Mouse (Mus musculus): ENCODE results near the gene Sik1.

DNA sequence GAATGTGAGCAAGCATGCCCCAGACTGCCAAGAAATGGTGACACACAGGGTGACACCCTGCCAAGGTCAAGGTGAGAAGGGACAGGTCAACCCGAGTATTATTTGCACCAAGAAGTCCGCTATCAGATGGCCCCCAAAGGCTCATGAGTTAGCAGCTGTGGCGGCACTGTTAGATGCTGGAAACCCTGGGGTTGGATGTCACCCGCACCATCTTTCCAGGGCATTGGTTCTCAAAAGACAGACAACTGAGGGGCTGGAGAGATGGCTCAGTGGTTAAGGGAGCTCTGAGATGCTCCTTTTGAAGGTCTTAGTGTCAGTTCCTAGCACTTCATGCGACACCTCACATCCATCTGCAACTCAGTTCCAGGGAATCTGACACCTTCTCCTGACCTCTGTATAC is 6.1 kb upstream of the Sik1 start:
- no peak for TF ChIP-seq ETS1 (conservative IDR thresholded peaks at IDR 0.05; ENCODE audit: low read depth, low read length)
- TF ChIP-seq CTCF (conservative IDR thresholded peaks at IDR 0.05 in 1 of 2, IDR thresholded peaks at IDR 0.05 in 1 of 2; ENCODE audit: low read depth in 2 of 2, low read length in 2 of 2) = no peak
- no peak for TF ChIP-seq HCFC1 (IDR thresholded peaks at IDR 0.05; ENCODE audit: low read depth, low read length)
- no peak for TF ChIP-seq KAT2A (IDR thresholded peaks at IDR 0.05; ENCODE audit: insufficient replicate concordance, low read length)
- TF ChIP-seq POLR2A (IDR thresholded peaks at IDR 0.05; ENCODE audit: low read depth, low read length) = no peak
- TF ChIP-seq NELFE (IDR thresholded peaks at IDR 0.05; ENCODE audit: low read depth, low read length) = no peak
- TF ChIP-seq UBTF (IDR thresholded peaks at IDR 0.05; ENCODE audit: low read depth, low read length) = no peak
- no peak for TF ChIP-seq POLR2AphosphoS2 (IDR thresholded peaks at IDR 0.05; ENCODE audit: low read depth, low read length)

Data from CH12.LX (cell line).